Mouse (Mus musculus): ENCODE measurements around the gene Tmem177. TPM values are rescaled to one million over a fixed set of nuclear protein-coding genes. Genes with fewer than 3 reads are reported as not detected.

The Tmem177 gene
- polyA plus RNA-seq, 1 experiment, result 2.6 TPM

- 90% methylated on average over 9 of the region's 9 CpGs for WGBS
- TF ChIP-seq POLR2A (IDR thresholded peaks at IDR 0.05; ENCODE audit: low read depth, low read length) (no peak), CTCF (IDR thresholded peaks at IDR 0.05; ENCODE audit: extremely low read depth, insufficient read depth, insufficient read length, insufficient replicate concordance) (no peak)
- Histone ChIP-seq H3K36me3 (ENCODE audit: control insufficient read depth, insufficient read depth, low read length) (no peaks in the 10 kb centered on the region), H3K4me3 (ENCODE audit: extremely low read depth, insufficient read depth, insufficient read length) (no peak overlapping the region), H3K27ac (ENCODE audit: insufficient read depth, low read length) (no peak overlapping the region), H3K27me3 (ENCODE audit: control insufficient read depth, insufficient read depth, low read length) (no peaks in the 10 kb centered on the region), H3K4me1 (ENCODE audit: control insufficient read depth, insufficient read depth, insufficient read length) (no peaks in the 10 kb centered on the region)
- no peak for DNase-seq (ENCODE audit: low read depth in 1 of 2, low spot score in 2 of 2)
These were observed 21.9 kb downstream of the Tmem177 start for GRCm38 (mm10) chr1:119891149-119891548.

- H3K4me1 ChIP-seq (ENCODE audit: control insufficient read depth, insufficient read depth, insufficient read length), result no peaks in the 10 kb centered on the region
- no peak for DNase-seq (ENCODE audit: low read depth in 1 of 2, low spot score in 2 of 2)
- H3K4me3 ChIP-seq (ENCODE audit: extremely low read depth, insufficient read depth, insufficient read length), result no peak overlapping the region
- no peaks in the 10 kb centered on the region for H3K27me3 ChIP-seq (ENCODE audit: control insufficient read depth, insufficient read depth, low read length)
- H3K27ac ChIP-seq (ENCODE audit: insufficient read depth, low read length), result no peak overlapping the region
- 88% methylated on average over 16 of the region's 16 CpGs for WGBS
- TF ChIP-seq CTCF (IDR thresholded peaks at IDR 0.05; ENCODE audit: extremely low read depth, insufficient read depth, insufficient read length, insufficient replicate concordance), result no peak
- TF ChIP-seq POLR2A (IDR thresholded peaks at IDR 0.05; ENCODE audit: low read depth, low read length), result no peak
- H3K36me3 ChIP-seq (ENCODE audit: control insufficient read depth, insufficient read depth, low read length), result no peaks in the 10 kb centered on the region
These were observed 23.7 kb downstream of the Tmem177 start for GRCm38 (mm10) chr1:119889347-119889746.

GRCm38 (mm10) chr1:119886320-119886719 lies 26.7 kb downstream of the Tmem177 start:
- 78% methylated on average over 7 of the region's 7 CpGs for WGBS

GRCm38 (mm10) chr1:119884272-119884671 lies 28.7 kb downstream of the Tmem177 start:
- whole genome bisulfite sequencing, result 93% methylated on average over 3 of the region's 3 CpGs
- Histone ChIP-seq H3K4me1 (ENCODE audit: control insufficient read depth, insufficient read depth, insufficient read length) (no peaks in the 10 kb centered on the region), H3K27me3 (ENCODE audit: control insufficient read depth, insufficient read depth, low read length) (no peaks in the 10 kb centered on the region), H3K27ac (ENCODE audit: insufficient read depth, low read length) (no peak overlapping the region), H3K36me3 (ENCODE audit: control insufficient read depth, insufficient read depth, low read length) (no peaks in the 10 kb centered on the region), H3K4me3 (ENCODE audit: extremely low read depth, insufficient read depth, insufficient read length) (no peak overlapping the region)
- DNase-seq (ENCODE audit: low read depth in 1 of 2, low spot score in 2 of 2), result no peak
- TF ChIP-seq POLR2A (IDR thresholded peaks at IDR 0.05; ENCODE audit: low read depth, low read length) (no peak), CTCF (IDR thresholded peaks at IDR 0.05; ENCODE audit: extremely low read depth, insufficient read depth, insufficient read length, insufficient replicate concordance) (no peak)

More at GRCm38 (mm10) chr1:119886320-119886719, 26.7 kb downstream of the Tmem177 start:
- DNase-seq (ENCODE audit: low read depth in 1 of 2, low spot score in 2 of 2), result no peak
- Histone ChIP-seq H3K27me3 (ENCODE audit: control insufficient read depth, insufficient read depth, low read length) (no peaks in the 10 kb centered on the region), H3K4me1 (ENCODE audit: control insufficient read depth, insufficient read depth, insufficient read length) (no peaks in the 10 kb centered on the region), H3K4me3 (ENCODE audit: extremely low read depth, insufficient read depth, insufficient read length) (no peak overlapping the region), H3K27ac (ENCODE audit: insufficient read depth, low read length) (no peak overlapping the region), H3K36me3 (ENCODE audit: control insufficient read depth, insufficient read depth, low read length) (no peaks in the 10 kb centered on the region)
- TF ChIP-seq POLR2A (IDR thresholded peaks at IDR 0.05; ENCODE audit: low read depth, low read length), result no peak
- TF ChIP-seq CTCF (IDR thresholded peaks at IDR 0.05; ENCODE audit: extremely low read depth, insufficient read depth, insufficient read length, insufficient replicate concordance), result no peak

GRCm38 (mm10) chr1:119878909-119879308 lies 34.1 kb downstream of the Tmem177 start:
- Histone ChIP-seq H3K27me3 (ENCODE audit: control insufficient read depth, insufficient read depth, low read length) (no peaks in the 10 kb centered on the region), H3K4me3 (ENCODE audit: extremely low read depth, insufficient read depth, insufficient read length) (no peak overlapping the region), H3K4me1 (ENCODE audit: control insufficient read depth, insufficient read depth, insufficient read length) (no peaks in the 10 kb centered on the region), H3K36me3 (ENCODE audit: control insufficient read depth, insufficient read depth, low read length) (no peaks in the 10 kb centered on the region), H3K27ac (ENCODE audit: insufficient read depth, low read length) (no peak overlapping the region)
- 88% methylated on average over 7 of the region's 7 CpGs for WGBS
- DNase-seq (ENCODE audit: low read depth in 1 of 2, low spot score in 2 of 2), result no peak
- TF ChIP-seq POLR2A (IDR thresholded peaks at IDR 0.05; ENCODE audit: low read depth, low read length) (no peak), CTCF (IDR thresholded peaks at IDR 0.05; ENCODE audit: extremely low read depth, insufficient read depth, insufficient read length, insufficient replicate concordance) (no peak)

- no peak for DNase-seq (ENCODE audit: low read depth in 1 of 2, low spot score in 2 of 2)
- no peak overlapping the region for H3K27ac ChIP-seq (ENCODE audit: insufficient read depth, low read length)
- WGBS, result 99% methylated on average over 4 of the region's 4 CpGs
These were observed 35.5 kb downstream of the Tmem177 start for GRCm38 (mm10) chr1:119877469-119877868.

GRCm38 (mm10) chr1:119868395-119869161 lies 44.4 kb downstream of the Tmem177 start:
- WGBS, result 58% methylated on average over 13 of the region's 13 CpGs
- no peaks in the 10 kb centered on the region for H3K36me3 ChIP-seq (ENCODE audit: control insufficient read depth, insufficient read depth, low read length)
- no peak for DNase-seq (ENCODE audit: low read depth in 1 of 2, low spot score in 2 of 2)

More at GRCm38 (mm10) chr1:119877469-119877868, 35.5 kb downstream of the Tmem177 start:
- H3K36me3 ChIP-seq (ENCODE audit: control insufficient read depth, insufficient read depth, low read length), result no peaks in the 10 kb centered on the region
- no peaks in the 10 kb centered on the region for H3K27me3 ChIP-seq (ENCODE audit: control insufficient read depth, insufficient read depth, low read length)
- H3K4me1 ChIP-seq (ENCODE audit: control insufficient read depth, insufficient read depth, insufficient read length), result no peaks in the 10 kb centered on the region
- no peak overlapping the region for H3K4me3 ChIP-seq (ENCODE audit: extremely low read depth, insufficient read depth, insufficient read length)
- no peak for TF ChIP-seq POLR2A (IDR thresholded peaks at IDR 0.05; ENCODE audit: low read depth, low read length)
- TF ChIP-seq CTCF (IDR thresholded peaks at IDR 0.05; ENCODE audit: extremely low read depth, insufficient read depth, insufficient read length, insufficient replicate concordance), result no peak

More at GRCm38 (mm10) chr1:119868395-119869161, 44.4 kb downstream of the Tmem177 start:
- H3K27ac ChIP-seq (ENCODE audit: insufficient read depth, low read length), result no peak overlapping the region
- TF ChIP-seq CTCF (IDR thresholded peaks at IDR 0.05; ENCODE audit: extremely low read depth, insufficient read depth, insufficient read length, insufficient replicate concordance) (no peak), POLR2A (IDR thresholded peaks at IDR 0.05; ENCODE audit: low read depth, low read length) (no peak)
- no peak overlapping the region for H3K4me3 ChIP-seq (ENCODE audit: extremely low read depth, insufficient read depth, insufficient read length)
- H3K4me1 ChIP-seq (ENCODE audit: control insufficient read depth, insufficient read depth, insufficient read length), result no peaks in the 10 kb centered on the region
- H3K27me3 ChIP-seq (ENCODE audit: control insufficient read depth, insufficient read depth, low read length), result no peaks in the 10 kb centered on the region

Measured in spleen, adult 2 months (tissue).